ENCODE assay signal across 31 mouse cellular contexts in the genomic region with DNA sequence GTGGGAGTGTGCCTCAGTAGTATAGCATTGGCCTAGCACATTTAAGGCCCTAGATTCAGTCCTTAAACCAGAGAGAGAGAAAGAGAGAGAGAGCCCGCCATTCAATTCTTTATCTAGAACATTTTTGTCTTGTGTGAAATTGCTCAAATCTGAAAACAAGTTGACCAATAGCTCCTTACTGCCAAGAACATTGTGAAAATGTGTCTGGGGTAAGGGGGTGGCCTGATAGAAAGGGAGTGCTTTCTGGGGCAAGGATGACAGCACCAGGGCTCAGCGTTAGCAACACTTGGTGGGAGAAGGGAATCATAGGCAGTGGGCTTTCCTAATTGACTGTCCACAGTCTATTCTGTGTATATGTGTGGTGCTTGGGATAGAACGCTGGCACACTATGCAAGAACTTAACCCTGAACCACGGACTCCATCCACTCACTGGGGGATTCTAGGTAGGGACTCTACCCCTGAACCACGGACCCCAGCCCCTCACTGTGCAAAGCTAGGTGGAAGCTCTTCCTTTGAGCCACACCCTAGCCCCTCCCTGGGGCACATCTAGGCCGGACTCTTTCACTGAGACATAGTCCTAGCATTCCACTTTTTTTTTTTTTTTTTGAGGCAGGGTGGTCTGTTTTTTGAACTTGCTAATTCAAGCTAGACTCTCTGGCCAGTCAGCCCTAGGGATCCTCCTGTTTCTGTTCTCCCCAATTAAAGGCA. TPM values are rescaled to one million over a fixed set of nuclear protein-coding genes. Genes with fewer than 3 reads are reported as not detected.
DNase-seq lines count a peak whose midpoint lies in the region; ATAC-seq and TF ChIP-seq lines count a peak whose summit lies in the region.
"Had no signal": no experiment of that assay in that cellular context is flagged by ENCODE, and none has a peak within 500 bp of the region (broad histone marks: within the 10 kb centered on the region; RNA-seq: fewer than 3 reads in every experiment).

No protein-coding gene starts in this region.

- no peaks in the 10 kb centered on the region for H3K27me3 ChIP-seq in liver, postnatal 0 days (ENCODE audit: insufficient read depth, low read length)
- H3K27me3 ChIP-seq in liver, embryonic 11.5 days (replicated peaks; ENCODE audit: control insufficient read depth, insufficient read depth, low read length): no peaks in the 10 kb centered on the region
- H3K27me3 ChIP-seq in Patski: no peaks in the 10 kb centered on the region
- H3K27me3 ChIP-seq in midbrain, postnatal 0 days (ENCODE audit: insufficient read depth, low read length): no peaks in the 10 kb centered on the region
- no peaks in the 10 kb centered on the region for H3K27me3 ChIP-seq in forebrain, embryonic 16.5 days (replicated peaks; ENCODE audit: control insufficient read depth, insufficient read depth, low read length)
- H3K27me3 ChIP-seq: limb, embryonic 13.5 days; liver, embryonic 15.5 days; midbrain, embryonic 13.5 days had no signal

- H3K36me3 ChIP-seq in liver, postnatal 0 days (replicated peaks; ENCODE audit: insufficient read depth, low read length): peaks cover 12% of the 10 kb centered on the region
- no peaks in the 10 kb centered on the region for H3K36me3 ChIP-seq in liver, embryonic 11.5 days (ENCODE audit: control insufficient read depth, insufficient read depth, low read length)
- H3K36me3 ChIP-seq in macrophage (ENCODE audit: inconsistent target): peaks cover 15% of the 10 kb centered on the region; the same call in 1 of the 2 replicates
- no peaks in the 10 kb centered on the region for H3K36me3 ChIP-seq in midbrain, postnatal 0 days (ENCODE audit: insufficient read depth, low read length)
- H3K36me3 ChIP-seq in forebrain, embryonic 16.5 days (ENCODE audit: control insufficient read depth, insufficient read depth): no peaks in the 10 kb centered on the region
- H3K36me3 ChIP-seq: limb, embryonic 13.5 days; midbrain, embryonic 13.5 days; neural tube, embryonic 12.5 days had no signal

- WGBS in liver, postnatal 0 days (ENCODE audit: insufficient replicate concordance): 67% methylated on average over 6 of the region's 6 CpGs
- WGBS in liver, embryonic 11.5 days: 77% methylated on average over 6 of the region's 6 CpGs
- WGBS in macrophage (ENCODE audit: missing documents): 90% methylated on average over 6 of the region's 6 CpGs
- WGBS in midbrain, postnatal 0 days: 87% methylated on average over 6 of the region's 6 CpGs
- WGBS in forebrain, embryonic 16.5 days: 83% methylated on average over 6 of the region's 6 CpGs

- no peaks in the 10 kb centered on the region; the same call in 1 of the 2 replicates for H3K4me1 ChIP-seq in liver, postnatal 0 days (ENCODE audit: insufficient read depth)
- no peaks in the 10 kb centered on the region for H3K4me1 ChIP-seq in liver, embryonic 11.5 days (replicated peaks; ENCODE audit: control insufficient read depth, insufficient read depth, low read length)
- no peaks in the 10 kb centered on the region for H3K4me1 ChIP-seq in midbrain, postnatal 0 days (ENCODE audit: insufficient read depth, low read length)
- no peaks in the 10 kb centered on the region for H3K4me1 ChIP-seq in forebrain, embryonic 16.5 days (replicated peaks; ENCODE audit: control insufficient read depth, insufficient read depth, low read length)
- H3K4me1 ChIP-seq: heart, embryonic 10.5 days; limb, embryonic 13.5 days; midbrain, embryonic 13.5 days; neural tube, embryonic 12.5 days had no signal

- in situ Hi-C loops in Patski (cut with MboI; ENCODE audit: low pct_unique_long_range_greater_than_20kb): no loop called here

- POLR2A ChIA-PET in Patski (lab: Charles Lee): no interaction called here

- ATAC-seq in liver, postnatal 0 days: no peak
- no peak for ATAC-seq in liver, embryonic 11.5 days (replicated peaks; ENCODE audit: low FRiP score)
- ATAC-seq in Patski: peak; percentile 15
- no peak for ATAC-seq in midbrain, postnatal 0 days (ENCODE audit: low FRiP score)
- no peak for ATAC-seq in forebrain, embryonic 16.5 days
- ATAC-seq: forebrain, embryonic 14.5 days; inflammation-experienced regulatory T-cells, adult 6 months; midbrain, embryonic 13.5 days had no signal

- H3K9me3 ChIP-seq in liver, postnatal 0 days (ENCODE audit: low read length): no peaks in the 10 kb centered on the region
- no peaks in the 10 kb centered on the region for H3K9me3 ChIP-seq in liver, embryonic 11.5 days (ENCODE audit: control insufficient read depth, low read length)
- H3K9me3 ChIP-seq in midbrain, postnatal 0 days (ENCODE audit: low read length): no peaks in the 10 kb centered on the region
- H3K9me3 ChIP-seq in forebrain, embryonic 16.5 days (ENCODE audit: control insufficient read depth, low read length): no peaks in the 10 kb centered on the region
- H3K9me3 ChIP-seq: heart, embryonic 10.5 days; limb, embryonic 13.5 days; liver, embryonic 15.5 days; megakaryocyte, embryonic 14.5 days; midbrain, embryonic 13.5 days; neural tube, embryonic 12.5 days had no signal

- 0 out of 2 replicates have a peak overlapping the region, but pooled peaks have one; percentile 7 for H3K4me2 ChIP-seq in liver, postnatal 0 days (ENCODE audit: low read depth, low read length)
- H3K4me2 ChIP-seq in liver, embryonic 11.5 days: no peak overlapping the region
- no peak overlapping the region for H3K4me2 ChIP-seq in midbrain, postnatal 0 days (ENCODE audit: low read depth, low read length, poor library complexity, severe bottlenecking)
- H3K4me2 ChIP-seq in forebrain, embryonic 16.5 days (ENCODE audit: low read length): no peak overlapping the region
- H3K4me2 ChIP-seq: hindbrain, embryonic 14.5 days; limb, embryonic 13.5 days; liver, embryonic 15.5 days; midbrain, embryonic 13.5 days; neural tube, embryonic 12.5 days had no signal

- no peak overlapping the region for H3K9ac ChIP-seq in liver, postnatal 0 days (replicated peaks)
- no peak overlapping the region for H3K9ac ChIP-seq in liver, embryonic 11.5 days (ENCODE audit: low read depth, low read length)
- H3K9ac ChIP-seq in midbrain, postnatal 0 days (replicated peaks; ENCODE audit: low read length, poor library complexity, severe bottlenecking): no peak overlapping the region
- H3K9ac ChIP-seq in forebrain, embryonic 16.5 days (replicated peaks; ENCODE audit: low read depth, low read length): no peak overlapping the region
- H3K9ac ChIP-seq: hindbrain, embryonic 14.5 days; limb, embryonic 13.5 days; liver, embryonic 15.5 days; midbrain, embryonic 13.5 days; neural tube, embryonic 12.5 days had no signal

- TF ChIP-seq EP300 in liver, postnatal 0 days (IDR thresholded peaks at IDR 0.05; ENCODE audit: low read depth): no peak

- no peak overlapping the region for H3K4me3 ChIP-seq in liver, postnatal 0 days (ENCODE audit: low read depth, low read length)
- no peak overlapping the region for H3K4me3 ChIP-seq in liver, embryonic 11.5 days (ENCODE audit: low read depth, low read length)
- no peak overlapping the region for H3K4me3 ChIP-seq in macrophage (ENCODE audit: inconsistent target)
- H3K4me3 ChIP-seq in midbrain, postnatal 0 days (ENCODE audit: low read depth, low read length): no peak overlapping the region
- no peak overlapping the region for H3K4me3 ChIP-seq in forebrain, embryonic 16.5 days (replicated peaks; ENCODE audit: low read length)
- H3K4me3 ChIP-seq: heart, embryonic 10.5 days; limb, embryonic 13.5 days; liver, embryonic 15.5 days; megakaryocyte, embryonic 14.5 days; midbrain, embryonic 13.5 days; neural tube, embryonic 12.5 days had no signal

- H3K27ac ChIP-seq in liver, postnatal 0 days (ENCODE audit: low read depth): peak overlapping the region; percentile 57
- no peak overlapping the region for H3K27ac ChIP-seq in liver, embryonic 11.5 days (ENCODE audit: low read depth, low read length)
- peak overlapping the region; percentile 25; the same call in 1 of the 2 replicates for H3K27ac ChIP-seq in macrophage
- no peak overlapping the region for H3K27ac ChIP-seq in midbrain, postnatal 0 days (ENCODE audit: low read depth, low read length)
- H3K27ac ChIP-seq in forebrain, embryonic 16.5 days (ENCODE audit: low read length): no peak overlapping the region
- H3K27ac ChIP-seq: heart, embryonic 10.5 days; hindbrain, embryonic 14.5 days; limb, embryonic 13.5 days; liver, embryonic 15.5 days; midbrain, embryonic 13.5 days; neural tube, embryonic 12.5 days had no signal

- peak; percentile 22 for DNase-seq in adrenal gland, postnatal 10 days
- DNase-seq in adrenal gland, adult 18-20 months (ENCODE audit: low spot score in 2 of 2): no peak
- DNase-seq in liver, postnatal 0 days: no peak
- no peak for DNase-seq in liver, embryonic 11.5 days (ENCODE audit: low spot score)
- no peak for DNase-seq in Patski (ENCODE audit: low read depth, low spot score)
- no peak for DNase-seq in midbrain, postnatal 0 days (ENCODE audit: low spot score)
- DNase-seq: adrenal gland, postnatal 36 days; cerebellum, adult 2 months; cerebellum, postnatal 25 days; heart, postnatal 4 days; kidney, postnatal 4 days; layer of hippocampus, adult 9-11 months; right cerebral cortex, postnatal 14 days had no signal

- CTCF ChIA-PET in Patski (lab: Charles Lee): interaction anchor here (1.1 to 2.9 kb wide), 4 partner anchors 10 to 25 kb away, joined by 3 to 10 read pairs (median 8); a partner anchor contains a TSS

- H3K79me2 ChIP-seq in macrophage (ENCODE audit: inconsistent target): no peaks in the 10 kb centered on the region

- no peak for TF ChIP-seq CTCF in liver, postnatal 0 days (IDR thresholded peaks at IDR 0.05; ENCODE audit: low read depth)
- TF ChIP-seq CTCF in Patski (IDR thresholded peaks at IDR 0.05): no peak
- TF ChIP-seq CTCF in midbrain, postnatal 0 days (IDR thresholded peaks at IDR 0.05): no peak

RNA-seq across cellular contexts. Expression of a gene that starts 8.6 kb away (rescaled TPM):
- 10 to 100 TPM in 1 of 2 experiments, 1 to 10 TPM in 1; 3.7 to 33.4 TPM for total RNA-seq in adrenal gland, postnatal 10 days (2021)
- 100 to 1,000 TPM; 182 to 325 TPM for total RNA-seq in adrenal gland, adult 18-20 months (2021)
- polyA plus RNA-seq in liver, postnatal 0 days (2015; fragmentation: Nextera tagmentation; extraction: Ambion mirVana): not detected in 2 replicates
- 0.29 and 0.40 TPM in 2 replicates for polyA plus RNA-seq in liver, embryonic 11.5 days (2014; fragmentation: Nextera tagmentation; extraction: Ambion mirVana)
- polyA plus RNA-seq in Patski (2021) (0.24 TPM), macrophage (2018) (not detected in 3 replicates)
- total RNA-seq in macrophage (2018; cell fraction: chromatin; rRNA removed): under 1 TPM in 1 of 26 experiments, not detected in 25; 0.99 TPM
- not detected for total RNA-seq in macrophage (2018; cell fraction: cytosol; rRNA removed)
- under 1 TPM in 1 of 26 experiments, not detected in 25; 0.89 TPM for total RNA-seq in macrophage (2018; cell fraction: nucleus; rRNA removed)
- not detected in 2 replicates for total RNA-seq in midbrain, postnatal 0 days (2014; rRNA removed)
- 0.42 and 0.62 TPM in 2 replicates for polyA plus RNA-seq in midbrain, postnatal 0 days (2015; fragmentation: Nextera tagmentation; extraction: Ambion mirVana)
- polyA plus RNA-seq in forebrain, embryonic 16.5 days (2015; fragmentation: Nextera tagmentation; extraction: Ambion mirVana): 0.45 and 0.71 TPM in 2 replicates
- total RNA-seq: heart, postnatal 4 days had no signal
- polyA plus RNA-seq: heart, embryonic 16.5 days; inflammation-experienced regulatory T-cells, adult 6 months; liver, embryonic 15.5 days; neural tube, embryonic 12.5 days had no signal

RNA-seq across cellular contexts. Expression of a gene that starts 16.2 kb away (rescaled TPM):
- total RNA-seq in adrenal gland, postnatal 10 days (2021): 10 to 100 TPM; 70.1 to 89.1 TPM
- total RNA-seq in adrenal gland, adult 18-20 months (2021): 10 to 100 TPM; 87.5 to 98.8 TPM
- polyA plus RNA-seq in liver, postnatal 0 days (2015; fragmentation: Nextera tagmentation; extraction: Ambion mirVana): 40.5 and 46.9 TPM in 2 replicates
- polyA plus RNA-seq in liver, embryonic 11.5 days (2014; fragmentation: Nextera tagmentation; extraction: Ambion mirVana): 97.5 and 105 TPM in 2 replicates
- polyA plus RNA-seq in Patski (2021) (156 TPM), macrophage (2018) (121 to 243 TPM (median 173 TPM) in 3 replicates)
- total RNA-seq in macrophage (2018; cell fraction: chromatin; rRNA removed): 100 to 1,000 TPM; 464 to 917 (median 687) TPM
- 100 to 1,000 TPM in 24 of 26 experiments, 10 to 100 TPM in 2; 99.0 to 162 (median 127) TPM for total RNA-seq in macrophage (2018; cell fraction: cytosol; rRNA removed)
- 100 to 1,000 TPM; 220 to 729 (median 402) TPM for total RNA-seq in macrophage (2018; cell fraction: nucleus; rRNA removed)
- 23.1 and 35.3 TPM in 2 replicates for total RNA-seq in midbrain, postnatal 0 days (2014; rRNA removed)
- 36.1 and 44.2 TPM in 2 replicates for polyA plus RNA-seq in midbrain, postnatal 0 days (2015; fragmentation: Nextera tagmentation; extraction: Ambion mirVana)
- 49.6 and 85.0 TPM in 2 replicates for polyA plus RNA-seq in forebrain, embryonic 16.5 days (2015; fragmentation: Nextera tagmentation; extraction: Ambion mirVana)

RNA-seq across cellular contexts. Expression of a gene that starts 18.6 kb away (rescaled TPM):
- 1 to 10 TPM; 1.2 to 1.7 TPM for total RNA-seq in adrenal gland, postnatal 10 days (2021)
- total RNA-seq in adrenal gland, adult 18-20 months (2021): under 1 TPM in 1 of 2 experiments, not detected in 1; 0.32 TPM
- 11.9 and 12.8 TPM in 2 replicates for polyA plus RNA-seq in liver, postnatal 0 days (2015; fragmentation: Nextera tagmentation; extraction: Ambion mirVana)
- polyA plus RNA-seq in liver, embryonic 11.5 days (2014; fragmentation: Nextera tagmentation; extraction: Ambion mirVana): 0.52 and 1.0 TPM in 2 replicates
- not detected for polyA plus RNA-seq in Patski (2021)
- under 1 TPM in 2 of 26 experiments, not detected in 24; 0.48 to 0.49 TPM for total RNA-seq in macrophage (2018; cell fraction: chromatin; rRNA removed)
- under 1 TPM in 25 of 26 experiments, not detected in 1; 0.25 to 0.99 (median 0.52) TPM for total RNA-seq in macrophage (2018; cell fraction: cytosol; rRNA removed)
- total RNA-seq in macrophage (2018; cell fraction: nucleus; rRNA removed): under 1 TPM in 14 of 26 experiments, not detected in 12; 0.34 to 0.96 (median 0.47) TPM
- 0.22 to 0.92 TPM (median 0.34 TPM) in 3 replicates for polyA plus RNA-seq in macrophage (2018)
- total RNA-seq in midbrain, postnatal 0 days (2014; rRNA removed): not detected in 2 replicates
- 0.23 and 0.26 TPM in 2 replicates for polyA plus RNA-seq in midbrain, postnatal 0 days (2015; fragmentation: Nextera tagmentation; extraction: Ambion mirVana)
- not detected in 2 replicates for polyA plus RNA-seq in forebrain, embryonic 16.5 days (2015; fragmentation: Nextera tagmentation; extraction: Ambion mirVana)
- total RNA-seq: gastrocnemius, adult 8-10 months; left cerebral cortex, postnatal 25 days had no signal
- polyA plus RNA-seq: forebrain, embryonic 14.5 days; limb, embryonic 13.5 days; midbrain, embryonic 13.5 days had no signal

RNA-seq across cellular contexts. Expression of a gene that starts 21.6 kb away (rescaled TPM):
- not detected for total RNA-seq in adrenal gland, postnatal 10 days (2021)
- total RNA-seq in adrenal gland, adult 18-20 months (2021): not detected
- polyA plus RNA-seq in liver, postnatal 0 days (2015; fragmentation: Nextera tagmentation; extraction: Ambion mirVana): 0.07 TPM in 1 of 2 replicates, not detected in the other
- 0.40 TPM in 1 of 2 replicates, not detected in the other for polyA plus RNA-seq in liver, embryonic 11.5 days (2014; fragmentation: Nextera tagmentation; extraction: Ambion mirVana)
- not detected for polyA plus RNA-seq in Patski (2021)
- total RNA-seq in macrophage (2018; cell fraction: chromatin; rRNA removed): not detected
- total RNA-seq in macrophage (2018; cell fraction: cytosol; rRNA removed): not detected
- not detected for total RNA-seq in macrophage (2018; cell fraction: nucleus; rRNA removed)
- polyA plus RNA-seq in macrophage (2018): not detected in 3 replicates
- total RNA-seq in midbrain, postnatal 0 days (2014; rRNA removed): 10.4 and 33.2 TPM in 2 replicates
- polyA plus RNA-seq in midbrain, postnatal 0 days (2015; fragmentation: Nextera tagmentation; extraction: Ambion mirVana): 0.83 and 1.1 TPM in 2 replicates
- polyA plus RNA-seq in forebrain, embryonic 16.5 days (2015; fragmentation: Nextera tagmentation; extraction: Ambion mirVana): 0.41 and 0.98 TPM in 2 replicates
- total RNA-seq: adrenal gland, postnatal 36 days; gastrocnemius, adult 8-10 months; heart, postnatal 4 days; left cerebral cortex, adult 18-20 months; left cerebral cortex, postnatal 25 days had no signal
- polyA plus RNA-seq: heart, embryonic 10.5 days; inflammation-experienced regulatory T-cells, adult 6 months; kidney, adult 2 months; testis, adult 2 months; urinary bladder, adult 2 months had no signal

RNA-seq across cellular contexts. Expression of a gene that starts 25.2 kb away (rescaled TPM):
- 10 to 100 TPM; 28.3 to 29.9 TPM for total RNA-seq in adrenal gland, postnatal 10 days (2021)
- total RNA-seq in adrenal gland, adult 18-20 months (2021): 100 to 1,000 TPM in 1 of 2 experiments, 10 to 100 TPM in 1; 37.9 to 110 TPM
- polyA plus RNA-seq in liver, postnatal 0 days (2015; fragmentation: Nextera tagmentation; extraction: Ambion mirVana): 2.7 and 3.4 TPM in 2 replicates
- polyA plus RNA-seq in liver, embryonic 11.5 days (2014; fragmentation: Nextera tagmentation; extraction: Ambion mirVana): 7.3 and 11.4 TPM in 2 replicates
- polyA plus RNA-seq in Patski (2021) (4.6 TPM), macrophage (2018) (1.5 to 1.9 TPM in 2 of 3 replicates, not detected in the other)
- total RNA-seq in macrophage (2018; cell fraction: chromatin; rRNA removed): not detected
- total RNA-seq in macrophage (2018; cell fraction: cytosol; rRNA removed): 1 to 10 TPM in 7 of 26 experiments, under 1 TPM in 9, not detected in 10; 0.51 to 1.9 (median 0.83) TPM
- total RNA-seq in macrophage (2018; cell fraction: nucleus; rRNA removed): not detected
- total RNA-seq in midbrain, postnatal 0 days (2014; rRNA removed): 14.7 and 33.3 TPM in 2 replicates
- 20.1 and 20.3 TPM in 2 replicates for polyA plus RNA-seq in midbrain, postnatal 0 days (2015; fragmentation: Nextera tagmentation; extraction: Ambion mirVana)
- 10.0 and 14.2 TPM in 2 replicates for polyA plus RNA-seq in forebrain, embryonic 16.5 days (2015; fragmentation: Nextera tagmentation; extraction: Ambion mirVana)
- polyA plus RNA-seq: inflammation-experienced regulatory T-cells, adult 6 months had no signal

Comparison
In these comparisons a context has a peak if more than half of its experiments do, and no peak if none do; other contexts are left out.
1. H3K27ac ChIP-seq: peak in liver, postnatal 0 days (single experiment) and macrophage (single experiment); none in liver, embryonic 11.5 days (single experiment), midbrain, postnatal 0 days (single experiment) and forebrain, embryonic 16.5 days (single experiment).